Mouse (Mus musculus) cortical plate, adult 2 months (tissue): Measurements from ENCODE around the gene Abca13.

Experiments
- CTCF ChIP-seq: fragments of 200-500 bp; IDR thresholded peaks from 2 replicates; pipeline ENCODE4 v1.5.1; 2011; ENCODE audit warnings: mild to moderate bottlenecking, control low read depth, low read length; ENCODE audit not compliant: insufficient read depth; ENCODE audit errors: extremely low read depth
- POLR2A ChIP-seq: fragments of 200-500 bp; IDR thresholded peaks from 2 replicates; pipeline ENCODE4 v1.6.1; 2011; ENCODE audit warnings: mild to moderate bottlenecking, low read length, control low read depth; ENCODE audit not compliant: insufficient read depth; ENCODE audit errors: extremely low read depth

- TF ChIP-seq CTCF (no peak), POLR2A (no peak)
Observed at GRCm38 (mm10) chr11:9597299-9597698, 405.6 kb downstream of the Abca13 start.
